Comparison of ENCODE assay signal across 8 mouse cellular contexts in genomic region chr6:86823824-86824223, GRCm38 (mm10). TPM values are rescaled to one million over a fixed set of nuclear protein-coding genes. Genes with fewer than 3 reads are reported as not detected.
DNase-seq lines count a peak whose midpoint lies in the region; ATAC-seq and TF ChIP-seq lines count a peak whose summit lies in the region.

No protein-coding gene starts in this region.

- no peaks in the 10 kb centered on the region for H3K9me3 ChIP-seq in E14TG2a.4 (ENCODE audit: low read length)
- H3K9me3 ChIP-seq in heart, embryonic 16.5 days (replicated peaks; ENCODE audit: control insufficient read depth, low read length): no peaks in the 10 kb centered on the region
- H3K9me3 ChIP-seq in lung, embryonic 14.5 days (ENCODE audit: low read depth, low read length): no peaks in the 10 kb centered on the region
- no peaks in the 10 kb centered on the region for H3K9me3 ChIP-seq in hindbrain, embryonic 10.5 days

- H3K27me3 ChIP-seq in E14TG2a.4 (ENCODE audit: insufficient read depth, low read length): no peaks in the 10 kb centered on the region
- no peaks in the 10 kb centered on the region for H3K27me3 ChIP-seq in heart, embryonic 16.5 days (ENCODE audit: control insufficient read depth, insufficient read depth, low read length)
- H3K27me3 ChIP-seq in lung, embryonic 14.5 days (ENCODE audit: insufficient read depth, low read length): no peaks in the 10 kb centered on the region; the same call in 1 of the 2 replicates
- H3K27me3 ChIP-seq in hindbrain, embryonic 10.5 days (ENCODE audit: insufficient read depth, poor library complexity, severe bottlenecking): peaks cover 13% of the 10 kb centered on the region

- 37% methylated on average over 10 of the region's 10 CpGs for WGBS in heart, embryonic 16.5 days
- WGBS in lung, embryonic 14.5 days: 33% methylated on average over 10 of the region's 10 CpGs
- 45% methylated on average over 10 of the region's 10 CpGs for WGBS in hindbrain, embryonic 10.5 days

- TF ChIP-seq CTCF in E14TG2a.4 (conservative IDR thresholded peaks at IDR 0.05; ENCODE audit: low read length): no peak
- no peak for TF ChIP-seq CTCF in lung, embryonic 14.5 days (IDR thresholded peaks at IDR 0.05; ENCODE audit: low read depth)

- H3K27ac ChIP-seq in heart, embryonic 16.5 days (ENCODE audit: low read length): no peak overlapping the region
- no peak overlapping the region for H3K27ac ChIP-seq in lung, embryonic 14.5 days (ENCODE audit: low read depth)
- H3K27ac ChIP-seq in hindbrain, embryonic 10.5 days: no peak overlapping the region

- DNase-seq in adrenal gland, adult 2 months: peak; percentile 47
- no peak for DNase-seq in adrenal gland, postnatal 4 days (ENCODE audit: low spot score in 2 of 2)
- peak; percentile 16 for DNase-seq in lung, embryonic 14.5 days
- no peak for DNase-seq in spleen, postnatal 4 days (ENCODE audit: low spot score in 2 of 2)
- DNase-seq in hindbrain, embryonic 10.5 days (ENCODE audit: low spot score): no peak
- no peak for DNase-seq in yolk sac, embryonic 10.5 days (ENCODE audit: low spot score)

- H3K4me2 ChIP-seq in heart, embryonic 16.5 days (ENCODE audit: low read depth, low read length): peak overlapping the region; percentile 22; the same call in 1 of the 2 replicates
- H3K4me2 ChIP-seq in lung, embryonic 14.5 days: no peak overlapping the region

- H3K4me1 ChIP-seq in E14TG2a.4 (replicated peaks; ENCODE audit: low read depth, low read length): peaks cover 65% of the 10 kb centered on the region
- peaks cover 16% of the 10 kb centered on the region for H3K4me1 ChIP-seq in heart, embryonic 16.5 days (ENCODE audit: control insufficient read depth, insufficient read depth, low read length)
- H3K4me1 ChIP-seq in lung, embryonic 14.5 days (ENCODE audit: insufficient read depth): 0 out of 2 replicates have a peak, but pooled peaks cover 5% of the 10 kb centered on the region
- H3K4me1 ChIP-seq in hindbrain, embryonic 10.5 days (replicated peaks): peaks cover 13% of the 10 kb centered on the region

- H3K4me3 ChIP-seq in E14TG2a.4 (replicated peaks; ENCODE audit: low read length): peak overlapping the region; percentile 23; the same call in 1 of the 2 replicates
- H3K4me3 ChIP-seq in heart, embryonic 16.5 days (ENCODE audit: low read length): no peak overlapping the region
- H3K4me3 ChIP-seq in lung, embryonic 14.5 days (ENCODE audit: low read depth, low read length): no peak overlapping the region
- H3K4me3 ChIP-seq in hindbrain, embryonic 10.5 days: no peak overlapping the region

- peak; percentile 50 for ATAC-seq in heart, embryonic 16.5 days (replicated peaks; ENCODE audit: extremely low read depth, insufficient read depth, low FRiP score)
- ATAC-seq in lung, embryonic 14.5 days (ENCODE audit: insufficient read depth): no peak

- no peak overlapping the region for H3K9ac ChIP-seq in heart, embryonic 16.5 days (ENCODE audit: low read length)
- H3K9ac ChIP-seq in lung, embryonic 14.5 days: no peak overlapping the region

- H3K36me3 ChIP-seq in E14TG2a.4 (ENCODE audit: insufficient read depth, low read length): no peaks in the 10 kb centered on the region
- H3K36me3 ChIP-seq in heart, embryonic 16.5 days (ENCODE audit: control insufficient read depth, insufficient read depth): no peaks in the 10 kb centered on the region
- H3K36me3 ChIP-seq in lung, embryonic 14.5 days (ENCODE audit: insufficient read depth): no peaks in the 10 kb centered on the region
- H3K36me3 ChIP-seq in hindbrain, embryonic 10.5 days: no peaks in the 10 kb centered on the region

RNA-seq across cellular contexts. Expression of gene Aak1, which starts 25.5 kb away (rescaled TPM):
- 100 to 1,000 TPM in 1 of 2 experiments, 10 to 100 TPM in 1; 97.0 to 100 TPM for total RNA-seq in adrenal gland, adult 2 months (2021)
- 23.0 and 30.3 TPM in 2 replicates for polyA plus RNA-seq in adrenal gland, adult 2 months (2012; rRNA removed)
- 10 to 100 TPM; 85.6 to 87.7 TPM for total RNA-seq in adrenal gland, postnatal 4 days (2021)
- 17.8 and 21.8 TPM in 2 replicates for polyA plus RNA-seq in heart, embryonic 16.5 days (2015; fragmentation: Nextera tagmentation; extraction: Ambion mirVana)
- 18.3 and 20.7 TPM in 2 replicates for polyA plus RNA-seq in lung, embryonic 14.5 days (2014; fragmentation: Nextera tagmentation; extraction: Ambion mirVana)
- polyA plus RNA-seq in hindbrain, embryonic 10.5 days (2016; fragmentation: Nextera tagmentation; extraction: Ambion mirVana): 12.1 and 18.8 TPM in 2 replicates

RNA-seq across cellular contexts. Expression of gene Anxa4, which starts 30.4 kb away (rescaled TPM):
- total RNA-seq in adrenal gland, adult 2 months (2021): 10 to 100 TPM; 69.6 to 78.0 TPM
- polyA plus RNA-seq in adrenal gland, adult 2 months (2012; rRNA removed): 16.7 TPM in 2 replicates
- 10 to 100 TPM; 48.3 to 62.2 TPM for total RNA-seq in adrenal gland, postnatal 4 days (2021)
- 32.7 and 35.0 TPM in 2 replicates for polyA plus RNA-seq in heart, embryonic 16.5 days (2015; fragmentation: Nextera tagmentation; extraction: Ambion mirVana)
- 90.4 and 100 TPM in 2 replicates for polyA plus RNA-seq in lung, embryonic 14.5 days (2014; fragmentation: Nextera tagmentation; extraction: Ambion mirVana)
- 7.4 and 8.7 TPM in 2 replicates for polyA plus RNA-seq in hindbrain, embryonic 10.5 days (2016; fragmentation: Nextera tagmentation; extraction: Ambion mirVana)

Comparison
In these comparisons a context has a peak if more than half of its experiments do, and no peak if none do; other contexts are left out.
1. DNase-seq: peak in adrenal gland, adult 2 months (single experiment) and lung, embryonic 14.5 days (single experiment); none in adrenal gland, postnatal 4 days (0 of 2), spleen, postnatal 4 days (0 of 2), hindbrain, embryonic 10.5 days (single experiment) and yolk sac, embryonic 10.5 days (single experiment).